9 mouse cellular contexts compared by ENCODE assay signal in the genomic region with DNA sequence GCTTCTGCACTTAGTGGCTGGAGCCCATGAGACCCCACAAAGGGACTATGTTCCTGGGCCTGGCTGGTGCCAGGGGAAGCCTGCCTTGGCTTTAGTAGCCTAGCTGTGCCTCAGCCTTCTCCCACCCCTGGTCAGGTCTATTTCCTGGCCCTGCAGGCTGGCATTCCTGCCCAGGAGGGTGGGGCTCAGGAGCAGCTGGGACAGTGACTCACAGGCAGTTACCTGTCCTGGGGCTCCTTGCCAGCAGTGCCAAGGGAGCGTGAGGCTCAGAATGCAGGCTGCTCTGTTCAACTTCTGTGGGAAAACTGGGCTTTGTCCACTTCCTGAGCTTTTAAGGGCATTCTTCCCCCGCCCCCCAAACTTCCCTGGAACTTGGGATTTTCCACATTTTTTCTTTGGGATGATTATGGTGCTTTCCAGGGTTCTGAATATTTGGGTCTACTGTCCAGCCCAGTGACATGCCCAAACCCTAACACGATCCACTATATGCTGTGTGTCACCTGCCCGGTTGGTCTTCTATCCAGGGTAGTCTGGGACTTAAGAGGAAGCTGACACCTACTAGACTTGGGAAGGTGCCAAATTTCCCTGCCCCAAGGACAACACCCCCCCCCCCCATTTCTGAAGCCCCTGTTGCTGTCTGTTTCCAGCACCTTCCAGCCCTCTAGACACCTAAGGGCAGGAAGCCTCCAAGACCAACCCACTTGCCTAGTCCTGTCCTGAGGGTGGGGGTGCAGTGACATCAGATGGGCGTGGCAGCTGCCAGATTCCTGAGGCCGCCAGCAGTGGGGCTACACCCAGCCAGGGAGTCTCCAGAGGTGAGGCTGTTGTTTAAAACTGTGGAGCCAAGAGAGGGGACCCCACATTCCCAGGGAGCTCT. TPM values are rescaled to one million over a fixed set of nuclear protein-coding genes. Genes with fewer than 3 reads are reported as not detected.
DNase-seq lines count a peak whose midpoint lies in the region; ATAC-seq and TF ChIP-seq lines count a peak whose summit lies in the region.
"Had no signal": no experiment of that assay in that cellular context is flagged by ENCODE, and none has a peak within 500 bp of the region (broad histone marks: within the 10 kb centered on the region; RNA-seq: fewer than 3 reads in every experiment).

No protein-coding gene starts in this region.

- no peaks in the 10 kb centered on the region for H3K27me3 ChIP-seq in kidney, embryonic 14.5 days (ENCODE audit: control insufficient read depth, insufficient read depth, low read length)
- no peaks in the 10 kb centered on the region for H3K27me3 ChIP-seq in cerebellum, adult 2 months (ENCODE audit: control insufficient read depth, insufficient read depth, low read length)
- no peaks in the 10 kb centered on the region for H3K27me3 ChIP-seq in limb, embryonic 15.5 days
- H3K27me3 ChIP-seq in hindbrain, embryonic 14.5 days (ENCODE audit: control insufficient read depth, insufficient read depth, low read length), result no peaks in the 10 kb centered on the region

- no peak overlapping the region for H3K27ac ChIP-seq in kidney, embryonic 14.5 days (ENCODE audit: low read depth, low read length)
- H3K27ac ChIP-seq in cerebellum, adult 2 months (ENCODE audit: insufficient read depth, low read length), result no peak overlapping the region
- no peak overlapping the region for H3K27ac ChIP-seq in limb, embryonic 15.5 days
- H3K27ac ChIP-seq in hindbrain, embryonic 14.5 days, result no peak overlapping the region

- no peaks in the 10 kb centered on the region for H3K9me3 ChIP-seq in kidney, embryonic 14.5 days (ENCODE audit: control insufficient read depth, low read length)
- H3K9me3 ChIP-seq in limb, embryonic 15.5 days, result no peaks in the 10 kb centered on the region
- no peaks in the 10 kb centered on the region for H3K9me3 ChIP-seq in hindbrain, embryonic 14.5 days (ENCODE audit: control insufficient read depth, low read length)
- H3K9me3 ChIP-seq: G1E had no signal

- no peaks in the 10 kb centered on the region for H3K4me1 ChIP-seq in kidney, embryonic 14.5 days (ENCODE audit: control insufficient read depth, insufficient read depth, low read length)
- peaks cover 49% of the 10 kb centered on the region for H3K4me1 ChIP-seq in cerebellum, adult 2 months (ENCODE audit: control insufficient read depth, insufficient read depth, low read length)
- peaks cover 11% of the 10 kb centered on the region; the same call in 1 of the 2 replicates for H3K4me1 ChIP-seq in limb, embryonic 15.5 days
- H3K4me1 ChIP-seq in hindbrain, embryonic 14.5 days (replicated peaks; ENCODE audit: control insufficient read depth, insufficient read depth, low read length), result no peaks in the 10 kb centered on the region

- H3K4me2 ChIP-seq in kidney, embryonic 14.5 days (replicated peaks; ENCODE audit: low read depth, low read length), result no peak overlapping the region
- H3K4me2 ChIP-seq in limb, embryonic 15.5 days, result 0 out of 2 replicates have a peak overlapping the region, but pooled peaks have one; percentile 6
- H3K4me2 ChIP-seq in hindbrain, embryonic 14.5 days (replicated peaks), result no peak overlapping the region

- TF ChIP-seq POLR2A in cerebellum, adult 2 months (IDR thresholded peaks at IDR 0.05; ENCODE audit: borderline replicate concordance, insufficient read depth, low read length), result no peak

- no peaks in the 10 kb centered on the region for H3K36me3 ChIP-seq in kidney, embryonic 14.5 days (ENCODE audit: control insufficient read depth, insufficient read depth, low read length)
- no peaks in the 10 kb centered on the region for H3K36me3 ChIP-seq in limb, embryonic 15.5 days
- H3K36me3 ChIP-seq in hindbrain, embryonic 14.5 days (replicated peaks; ENCODE audit: control insufficient read depth, insufficient read depth), result no peaks in the 10 kb centered on the region
- H3K36me3 ChIP-seq: G1E had no signal

- H3K9ac ChIP-seq in kidney, embryonic 14.5 days (ENCODE audit: low read depth, low read length), result no peak overlapping the region
- no peak overlapping the region for H3K9ac ChIP-seq in limb, embryonic 15.5 days
- H3K9ac ChIP-seq in hindbrain, embryonic 14.5 days, result no peak overlapping the region

- no peak for TF ChIP-seq CTCF in cerebellum, adult 2 months (IDR thresholded peaks at IDR 0.05; ENCODE audit: borderline replicate concordance, insufficient read depth, low read depth, low read length)

- no peak overlapping the region for H3K4me3 ChIP-seq in kidney, embryonic 14.5 days (ENCODE audit: low read length)
- H3K4me3 ChIP-seq in cerebellum, adult 2 months (replicated peaks; ENCODE audit: insufficient read depth, low read depth, low read length), result no peak overlapping the region
- H3K4me3 ChIP-seq in limb, embryonic 15.5 days, result peak overlapping the region; percentile 11; the same call in 1 of the 2 replicates
- H3K4me3 ChIP-seq in hindbrain, embryonic 14.5 days (replicated peaks; ENCODE audit: low read length), result no peak overlapping the region

- WGBS in kidney, embryonic 14.5 days, result 69% methylated on average over 6 of the region's 6 CpGs
- WGBS in cerebellum, adult 2 months, result 66% methylated on average over 6 of the region's 6 CpGs
- WGBS in limb, embryonic 15.5 days, result 49% methylated on average over 6 of the region's 6 CpGs
- 72% methylated on average over 6 of the region's 6 CpGs for WGBS in hindbrain, embryonic 14.5 days

- 0 out of 2 replicates have a peak, but pooled peaks have one; percentile 24 for ATAC-seq in kidney, embryonic 14.5 days (ENCODE audit: low FRiP score, low TSS enrichment)
- ATAC-seq in limb, embryonic 15.5 days (ENCODE audit: insufficient number of reproducible peaks, low FRiP score, low TSS enrichment, low read depth), result peak; percentile 71
- ATAC-seq in hindbrain, embryonic 14.5 days (ENCODE audit: low FRiP score), result no peak

- DNase-seq in kidney, adult 18-20 months, result no peak
- peak; percentile 65 to 79 for DNase-seq in cerebellum, adult 2 months
- DNase-seq in urinary bladder, adult 2 months (ENCODE audit: low spot score), result peak; percentile 51
- DNase-seq in layer of hippocampus, postnatal 36 days, result no peak
- DNase-seq in MN1 (ENCODE audit: low spot score), result no peak
- no peak for DNase-seq in hindbrain, embryonic 14.5 days (ENCODE audit: low spot score)

RNA-seq across cellular contexts. Expression of gene G0s2, which starts 28.4 kb away (rescaled TPM):
- polyA plus RNA-seq in kidney, embryonic 14.5 days (2014; fragmentation: Nextera tagmentation; extraction: Ambion mirVana), result 17.9 and 26.5 TPM in 2 replicates
- polyA plus RNA-seq in cerebellum, adult 2 months (2012; rRNA removed), result 36.0 and 37.1 TPM in 2 replicates
- polyA plus RNA-seq in limb, embryonic 15.5 days (2015; fragmentation: Nextera tagmentation; extraction: Ambion mirVana), result 26.5 and 43.2 TPM in 2 replicates
- polyA plus RNA-seq in urinary bladder, adult 2 months (2012; rRNA removed), result 86.5 and 115 TPM in 2 replicates
- 10 to 100 TPM in 1 of 2 experiments, 1 to 10 TPM in 1; 6.7 to 10.2 TPM for total RNA-seq in layer of hippocampus, postnatal 36 days (2021)
- 6.5 and 9.6 TPM in 2 replicates for polyA plus RNA-seq in hindbrain, embryonic 14.5 days (2014; fragmentation: Nextera tagmentation; extraction: Ambion mirVana)
- total RNA-seq: G1E had no signal
- polyA plus RNA-seq: G1E had no signal

RNA-seq across cellular contexts. Expression of gene Hsd11b1, which starts 37.6 kb away (rescaled TPM):
- 0.46 and 1.6 TPM in 2 replicates for polyA plus RNA-seq in kidney, embryonic 14.5 days (2014; fragmentation: Nextera tagmentation; extraction: Ambion mirVana)
- polyA plus RNA-seq in cerebellum, adult 2 months (2012; rRNA removed), result 94.8 and 95.6 TPM in 2 replicates
- 6.8 and 10.3 TPM in 2 replicates for polyA plus RNA-seq in limb, embryonic 15.5 days (2015; fragmentation: Nextera tagmentation; extraction: Ambion mirVana)
- polyA plus RNA-seq in urinary bladder, adult 2 months (2012; rRNA removed), result 68.7 and 71.3 TPM in 2 replicates
- 10 to 100 TPM; 45.1 to 47.1 TPM for total RNA-seq in layer of hippocampus, postnatal 36 days (2021)
- not detected in 2 replicates for polyA plus RNA-seq in hindbrain, embryonic 14.5 days (2014; fragmentation: Nextera tagmentation; extraction: Ambion mirVana)
- polyA plus RNA-seq: G1E had no signal

Comparison
In these comparisons a context has a peak if more than half of its experiments do, and no peak if none do; other contexts are left out.
1. DNase-seq: peak in cerebellum, adult 2 months (2 of 2) and urinary bladder, adult 2 months (single experiment); none in kidney, adult 18-20 months (single experiment), layer of hippocampus, postnatal 36 days (0 of 2), MN1 (single experiment) and hindbrain, embryonic 14.5 days (single experiment).